Mouse (Mus musculus) kidney, adult 2 months (tissue): ENCODE data around the gene Hopx.

Source experiments
- CTCF ChIP-seq: fragments of 200-500 bp; conservative IDR thresholded peaks from 2 replicates; pipeline ENCODE4 v1.5.1; 2011; ENCODE audit warnings: low read depth, mild to moderate bottlenecking, control low read depth, low read length, moderate library complexity, mixed read lengths; ENCODE audit not compliant: insufficient read depth, insufficient read length
- POLR2A ChIP-seq: fragments of 200-500 bp; IDR thresholded peaks from one replicate; pipeline ENCODE4 v1.6.1; 2011; ENCODE audit warnings: low read depth, low read length, control low read depth

- no peak for TF ChIP-seq POLR2A
- TF ChIP-seq CTCF: no peak
Observed at GRCm38 (mm10) chr5:77082735-77083134, 32.2 kb downstream of the Hopx start.
